Mouse (Mus musculus): ENCODE results near the gene Atcay. TPM values are rescaled to one million over a fixed set of nuclear protein-coding genes. Genes with fewer than 3 reads are reported as not detected.

Gene Atcay
- total RNA-seq (2014; rRNA removed) (195 and 200 TPM in 2 replicates), polyA plus RNA-seq (2015; fragmentation: Nextera tagmentation; extraction: Ambion mirVana) (91.4 and 94.1 TPM in 2 replicates)

DNA sequence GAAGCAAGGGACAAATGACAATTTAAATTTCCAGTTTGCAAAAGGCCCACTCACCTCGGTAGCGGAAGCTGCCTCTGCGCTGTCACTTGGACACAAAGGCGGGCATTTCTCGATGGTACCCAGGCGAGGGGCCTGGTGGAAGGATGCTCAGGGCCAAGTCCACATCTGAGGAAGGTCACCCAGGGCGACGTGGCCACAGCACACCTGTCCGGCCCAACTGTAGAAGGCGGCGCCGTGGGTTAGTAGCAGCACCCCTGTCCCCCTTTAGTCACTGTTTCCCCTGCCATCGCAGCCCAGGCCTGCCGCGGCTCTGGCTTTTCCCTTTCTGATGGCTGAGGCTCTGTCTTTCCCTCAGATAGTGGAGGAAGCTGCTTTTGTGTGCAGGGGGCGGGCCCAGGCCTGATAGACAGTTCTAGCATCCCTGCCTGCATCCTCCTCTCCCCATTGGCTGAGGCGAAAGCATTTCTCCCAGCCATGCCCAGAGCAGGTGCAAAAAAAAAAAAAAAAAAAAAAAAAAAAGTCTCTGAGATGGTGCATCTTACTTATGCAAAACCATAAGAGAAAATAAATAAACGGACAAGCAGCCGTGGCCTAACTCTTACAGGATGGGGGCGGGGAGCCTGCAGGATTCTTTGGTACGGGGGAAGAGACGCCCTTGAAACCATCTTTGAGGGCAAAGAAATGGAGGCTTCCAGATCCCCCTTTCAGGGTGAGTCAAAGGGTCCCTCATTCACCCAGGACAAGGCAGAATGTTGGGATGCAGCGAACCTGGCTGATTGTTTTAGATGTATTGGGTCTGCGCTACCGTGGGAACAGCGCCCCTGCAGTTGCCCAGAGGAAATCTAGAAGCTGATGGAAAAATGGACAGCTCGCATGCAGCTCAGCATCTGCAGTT is at the start of gene Atcay:
Gene Atcay, minus strand, starts transcription at position 396 of the 895 bp plus-strand sequence.
- peaks cover 15% of the 10 kb centered on the region for H3K4me1 ChIP-seq (ENCODE audit: insufficient read depth, low read length)
- peak; percentile 93 for DNase-seq (ENCODE audit: low spot score)
- H3K4me2 ChIP-seq (ENCODE audit: low read depth, low read length, poor library complexity, severe bottlenecking) = peak within 1 kb of the TSS; percentile 77
- no peaks in the 10 kb centered on the region for H3K27me3 ChIP-seq (ENCODE audit: insufficient read depth, low read length)
- no peaks in the 10 kb centered on the region; the same call in 1 of the 2 replicates for H3K36me3 ChIP-seq (ENCODE audit: insufficient read depth, low read length)
- WGBS = 3% methylated on average over 27 of the region's 27 CpGs
- H3K9ac ChIP-seq (replicated peaks; ENCODE audit: low read length, poor library complexity, severe bottlenecking) = peak within 1 kb of the TSS; percentile 94
- H3K27ac ChIP-seq (ENCODE audit: low read depth, low read length) = peak within 1 kb of the TSS; percentile 96
- ATAC-seq (ENCODE audit: low FRiP score) = peak; percentile 87
- peak within 1 kb of the TSS; percentile 76 for H3K4me3 ChIP-seq (ENCODE audit: low read depth, low read length)
- no peaks in the 10 kb centered on the region for H3K9me3 ChIP-seq (ENCODE audit: low read length)
- TF ChIP-seq CTCF (IDR thresholded peaks at IDR 0.05) = peak; percentile 79

GRCm38 (mm10) chr10:81279496-81279895 is 48.9 kb upstream of the Atcay start:
- DNase-seq (ENCODE audit: low spot score) (no peak), ATAC-seq (ENCODE audit: low FRiP score) (no peak)
- 48% methylated on average over 10 of the region's 10 CpGs for WGBS
- Histone ChIP-seq H3K36me3 (ENCODE audit: insufficient read depth, low read length) (no peaks in the 10 kb centered on the region), H3K27me3 (ENCODE audit: insufficient read depth, low read length) (no peaks in the 10 kb centered on the region), H3K4me1 (ENCODE audit: insufficient read depth, low read length) (no peaks in the 10 kb centered on the region), H3K4me2 (ENCODE audit: low read depth, low read length, poor library complexity, severe bottlenecking) (no peak overlapping the region), H3K9me3 (ENCODE audit: low read length) (no peaks in the 10 kb centered on the region), H3K4me3 (ENCODE audit: low read depth, low read length) (no peak overlapping the region), H3K9ac (replicated peaks; ENCODE audit: low read length, poor library complexity, severe bottlenecking) (no peak overlapping the region), H3K27ac (ENCODE audit: low read depth, low read length) (no peak overlapping the region)
- no peak for TF ChIP-seq CTCF (IDR thresholded peaks at IDR 0.05)

GRCm38 (mm10) chr10:81277676-81278075 is 47.0 kb upstream of the Atcay start:
- DNase-seq (ENCODE audit: low spot score) (no peak), ATAC-seq (ENCODE audit: low FRiP score) (no peak)
- no peaks in the 10 kb centered on the region for H3K4me1 ChIP-seq (ENCODE audit: insufficient read depth, low read length)
- H3K27me3 ChIP-seq (ENCODE audit: insufficient read depth, low read length) = no peaks in the 10 kb centered on the region
- no peaks in the 10 kb centered on the region for H3K9me3 ChIP-seq (ENCODE audit: low read length)
- no peak overlapping the region for H3K27ac ChIP-seq (ENCODE audit: low read depth, low read length)
- H3K9ac ChIP-seq (replicated peaks; ENCODE audit: low read length, poor library complexity, severe bottlenecking) = no peak overlapping the region
- H3K4me2 ChIP-seq (ENCODE audit: low read depth, low read length, poor library complexity, severe bottlenecking) = no peak overlapping the region
- H3K4me3 ChIP-seq (ENCODE audit: low read depth, low read length) = no peak overlapping the region
- WGBS = 76% methylated on average over 22 of the region's 22 CpGs
- TF ChIP-seq CTCF (IDR thresholded peaks at IDR 0.05) = no peak
- peaks cover 12% of the 10 kb centered on the region for H3K36me3 ChIP-seq (ENCODE audit: insufficient read depth, low read length)

GRCm38 (mm10) chr10:81273842-81274241 is 43.2 kb upstream of the Atcay start:
- H3K27ac ChIP-seq (ENCODE audit: low read depth, low read length) = no peak overlapping the region
- WGBS = 94% methylated on average over 19 of the region's 19 CpGs

GRCm38 (mm10) chr10:81272356-81272755 is 41.7 kb upstream of the Atcay start:
- Histone ChIP-seq H3K9me3 (ENCODE audit: low read length) (no peaks in the 10 kb centered on the region), H3K9ac (replicated peaks; ENCODE audit: low read length, poor library complexity, severe bottlenecking) (no peak overlapping the region), H3K4me3 (ENCODE audit: low read depth, low read length) (no peak overlapping the region), H3K27me3 (ENCODE audit: insufficient read depth, low read length) (no peaks in the 10 kb centered on the region), H3K36me3 (ENCODE audit: insufficient read depth, low read length) (peaks cover 30% of the 10 kb centered on the region), H3K27ac (ENCODE audit: low read depth, low read length) (no peak overlapping the region), H3K4me1 (ENCODE audit: insufficient read depth, low read length) (peaks cover 5% of the 10 kb centered on the region), H3K4me2 (ENCODE audit: low read depth, low read length, poor library complexity, severe bottlenecking) (no peak overlapping the region)
- 92% methylated on average over 21 of the region's 21 CpGs for WGBS
- DNase-seq (ENCODE audit: low spot score) (no peak), ATAC-seq (ENCODE audit: low FRiP score) (no peak)
- TF ChIP-seq CTCF (IDR thresholded peaks at IDR 0.05) = no peak

More at GRCm38 (mm10) chr10:81273842-81274241, 43.2 kb upstream of the Atcay start:
- no peak overlapping the region for H3K4me2 ChIP-seq (ENCODE audit: low read depth, low read length, poor library complexity, severe bottlenecking)
- DNase-seq (ENCODE audit: low spot score) (no peak), ATAC-seq (ENCODE audit: low FRiP score) (no peak)
- H3K4me3 ChIP-seq (ENCODE audit: low read depth, low read length) = no peak overlapping the region
- no peaks in the 10 kb centered on the region for H3K4me1 ChIP-seq (ENCODE audit: insufficient read depth, low read length)
- peaks cover 30% of the 10 kb centered on the region for H3K36me3 ChIP-seq (ENCODE audit: insufficient read depth, low read length)
- H3K9ac ChIP-seq (replicated peaks; ENCODE audit: low read length, poor library complexity, severe bottlenecking) = no peak overlapping the region
- no peak for TF ChIP-seq CTCF (IDR thresholded peaks at IDR 0.05)
- no peaks in the 10 kb centered on the region for H3K9me3 ChIP-seq (ENCODE audit: low read length)
- no peaks in the 10 kb centered on the region for H3K27me3 ChIP-seq (ENCODE audit: insufficient read depth, low read length)
